Mouse (Mus musculus) lung, adult 2 months (tissue): ENCODE data around the gene Pir.

Experiments
- CTCF ChIP-seq: fragments of 200-500 bp; IDR thresholded peaks from 2 replicates; pipeline ENCODE4 v1.5.1; 2011; ENCODE audit warnings: mild to moderate bottlenecking, low read length, control low read depth; ENCODE audit not compliant: insufficient read depth
- POLR2A ChIP-seq: fragments of 200-500 bp; IDR thresholded peaks from 2 replicates; pipeline ENCODE4 v1.6.1; 2011; ENCODE audit warnings: low read depth, mild to moderate bottlenecking, control low read depth, low read length, borderline replicate concordance; ENCODE audit errors: extremely low read depth

DNA sequence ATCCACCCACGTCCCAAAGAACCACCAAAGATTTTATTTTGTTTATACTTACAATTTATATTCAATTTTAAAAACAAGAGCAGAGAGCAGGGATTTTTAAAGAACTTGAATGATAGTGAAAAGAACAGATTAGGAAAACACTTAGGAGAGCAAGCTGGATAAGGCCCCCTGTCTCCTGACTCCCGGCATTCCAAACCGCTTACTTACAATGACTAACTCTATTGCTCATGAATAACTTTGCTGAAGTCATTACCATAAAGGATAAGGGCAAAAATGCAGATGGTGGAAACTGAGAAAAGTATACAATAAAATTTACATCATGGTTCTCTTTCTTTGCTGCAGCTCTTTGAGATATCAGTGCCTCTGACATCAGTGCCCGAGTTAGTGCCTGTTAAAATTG is 124.9 kb downstream of the Pir start:
- TF ChIP-seq POLR2A (no peak), CTCF (no peak)
